8 mouse cellular contexts compared by ENCODE assay signal in genomic region chr2:164770279-164770678, GRCm38 (mm10). TPM values are rescaled to one million over a fixed set of nuclear protein-coding genes. Genes with fewer than 3 reads are reported as not detected.
DNase-seq lines count a peak whose midpoint lies in the region; ATAC-seq and TF ChIP-seq lines count a peak whose summit lies in the region.

No protein-coding gene starts in this region.

- peak overlapping the region; percentile 75 for H3K4me2 ChIP-seq in kidney, embryonic 16.5 days (replicated peaks; ENCODE audit: low read depth, low read length)
- peak overlapping the region; percentile 82 for H3K4me2 ChIP-seq in embryonic facial prominence, embryonic 11.5 days (ENCODE audit: low read depth, low read length)
- H3K4me2 ChIP-seq in intestine, postnatal 0 days (replicated peaks; ENCODE audit: low read depth) = peak overlapping the region; percentile 94
- peak overlapping the region; percentile 97 for H3K4me2 ChIP-seq in neural tube, embryonic 13.5 days

- peak overlapping the region; percentile 87 for H3K9ac ChIP-seq in kidney, embryonic 16.5 days (replicated peaks; ENCODE audit: low read length)
- peak overlapping the region; percentile 90 for H3K9ac ChIP-seq in embryonic facial prominence, embryonic 11.5 days (replicated peaks; ENCODE audit: low read length)
- H3K9ac ChIP-seq in intestine, postnatal 0 days (ENCODE audit: low read depth, low read length) = peak overlapping the region; percentile 75
- peak overlapping the region; percentile 70 for H3K9ac ChIP-seq in neural tube, embryonic 13.5 days

- H3K36me3 ChIP-seq in kidney, embryonic 16.5 days (ENCODE audit: insufficient read depth, low read length) = peaks cover 39% of the 10 kb centered on the region
- H3K36me3 ChIP-seq in embryonic facial prominence, embryonic 11.5 days (replicated peaks; ENCODE audit: control insufficient read depth, insufficient read depth, low read depth, low read length) = no peaks in the 10 kb centered on the region; the same call in none of the 2 replicates
- peaks cover 39% of the 10 kb centered on the region for H3K36me3 ChIP-seq in intestine, postnatal 0 days (ENCODE audit: control insufficient read depth, insufficient read depth)
- peaks cover 32% of the 10 kb centered on the region for H3K36me3 ChIP-seq in neural tube, embryonic 13.5 days

- no peaks in the 10 kb centered on the region for H3K27me3 ChIP-seq in kidney, embryonic 16.5 days (ENCODE audit: insufficient read depth, low read length)
- H3K27me3 ChIP-seq in embryonic facial prominence, embryonic 11.5 days (ENCODE audit: control insufficient read depth, insufficient read depth, low read length) = no peaks in the 10 kb centered on the region
- no peaks in the 10 kb centered on the region for H3K27me3 ChIP-seq in intestine, postnatal 0 days (replicated peaks; ENCODE audit: control insufficient read depth, insufficient read depth, low read length)
- H3K27me3 ChIP-seq in neural tube, embryonic 13.5 days = no peaks in the 10 kb centered on the region

- ATAC-seq in kidney, embryonic 16.5 days (ENCODE audit: low FRiP score, low TSS enrichment) = no peak
- ATAC-seq in embryonic facial prominence, embryonic 11.5 days (replicated peaks; ENCODE audit: insufficient number of reproducible peaks, low FRiP score, low TSS enrichment, low read depth) = no peak
- ATAC-seq in intestine, postnatal 0 days = peak; percentile 63
- peak; percentile 3; the same call in 1 of the 2 replicates for ATAC-seq in neural tube, embryonic 13.5 days (ENCODE audit: low read depth)

- H3K4me3 ChIP-seq in kidney, embryonic 16.5 days (ENCODE audit: low read length) = peak overlapping the region; percentile 86
- peak overlapping the region; percentile 99 for H3K4me3 ChIP-seq in embryonic facial prominence, embryonic 11.5 days (ENCODE audit: low read depth, low read length)
- peak overlapping the region; percentile 76 for H3K4me3 ChIP-seq in intestine, postnatal 0 days (ENCODE audit: low read depth, low read length)
- H3K4me3 ChIP-seq in neural tube, embryonic 13.5 days = peak overlapping the region; percentile 67

- peaks cover 25% of the 10 kb centered on the region for H3K4me1 ChIP-seq in kidney, embryonic 16.5 days (ENCODE audit: insufficient read depth, low read length)
- peaks cover 4% of the 10 kb centered on the region; the same call in 1 of the 2 replicates for H3K4me1 ChIP-seq in embryonic facial prominence, embryonic 11.5 days (ENCODE audit: control insufficient read depth, insufficient read depth, low read length)
- peaks cover 10% of the 10 kb centered on the region; the same call in 1 of the 2 replicates for H3K4me1 ChIP-seq in intestine, postnatal 0 days (replicated peaks; ENCODE audit: control insufficient read depth, insufficient read depth, low read length)
- peaks cover 26% of the 10 kb centered on the region for H3K4me1 ChIP-seq in neural tube, embryonic 13.5 days (replicated peaks)

- 1% methylated on average over 15 of the region's 15 CpGs for WGBS in kidney, embryonic 16.5 days
- 4% methylated on average over 15 of the region's 15 CpGs for WGBS in embryonic facial prominence, embryonic 11.5 days
- 2% methylated on average over 15 of the region's 15 CpGs for WGBS in intestine, postnatal 0 days
- WGBS in neural tube, embryonic 13.5 days = 4% methylated on average over 15 of the region's 15 CpGs

- H3K27ac ChIP-seq in kidney, embryonic 16.5 days (ENCODE audit: low read length) = peak overlapping the region; percentile 71; the same call in 1 of the 2 replicates
- H3K27ac ChIP-seq in embryonic facial prominence, embryonic 11.5 days (replicated peaks; ENCODE audit: low read depth, low read length) = peak overlapping the region; percentile 70; the same call in 1 of the 2 replicates
- H3K27ac ChIP-seq in intestine, postnatal 0 days (ENCODE audit: low read depth, low read length) = peak overlapping the region; percentile 43
- no peak overlapping the region for H3K27ac ChIP-seq in neural tube, embryonic 13.5 days (replicated peaks)

- H3K9me3 ChIP-seq in kidney, embryonic 16.5 days (ENCODE audit: low read length) = no peaks in the 10 kb centered on the region
- H3K9me3 ChIP-seq in embryonic facial prominence, embryonic 11.5 days (replicated peaks; ENCODE audit: control insufficient read depth, low read length) = no peaks in the 10 kb centered on the region
- no peaks in the 10 kb centered on the region for H3K9me3 ChIP-seq in intestine, postnatal 0 days (ENCODE audit: control insufficient read depth)
- H3K9me3 ChIP-seq in neural tube, embryonic 13.5 days = no peaks in the 10 kb centered on the region

- TF ChIP-seq CTCF in intestine, postnatal 0 days (IDR thresholded peaks at IDR 0.05; ENCODE audit: low read depth) = no peak

- no peak for DNase-seq in kidney, adult 11 months
- DNase-seq in embryonic facial prominence, embryonic 11.5 days (ENCODE audit: low spot score) = peak; percentile 28
- no peak for DNase-seq in spleen, adult 12 weeks (ENCODE audit: low spot score)
- DNase-seq in right cerebral cortex, postnatal 25 days = no peak
- no peak for DNase-seq in layer of hippocampus, postnatal 10 days (ENCODE audit: low spot score in 2 of 2)

RNA-seq across cellular contexts. Expression of gene Ube2c, which starts 0.6 kb away (rescaled TPM):
- polyA plus RNA-seq in kidney, embryonic 16.5 days (2015; fragmentation: Nextera tagmentation; extraction: Ambion mirVana) = 449 and 509 TPM in 2 replicates
- 534 and 547 TPM in 2 replicates for polyA plus RNA-seq in embryonic facial prominence, embryonic 11.5 days (2014; fragmentation: Nextera tagmentation; extraction: Ambion mirVana)
- 118 and 121 TPM in 2 replicates for polyA plus RNA-seq in intestine, postnatal 0 days (2015; fragmentation: Nextera tagmentation; extraction: Ambion mirVana)
- 80.8 and 108 TPM in 2 replicates for polyA plus RNA-seq in neural tube, embryonic 13.5 days (2015; fragmentation: Nextera tagmentation; extraction: Ambion mirVana)
- 1 to 10 TPM; 6.9 to 8.3 TPM for total RNA-seq in layer of hippocampus, postnatal 10 days (2021)

RNA-seq across cellular contexts. Expression of gene Tnnc2, which starts 9.5 kb away (rescaled TPM):
- polyA plus RNA-seq in kidney, embryonic 16.5 days (2015; fragmentation: Nextera tagmentation; extraction: Ambion mirVana) = 21.0 and 22.3 TPM in 2 replicates
- 4.3 and 11.2 TPM in 2 replicates for polyA plus RNA-seq in embryonic facial prominence, embryonic 11.5 days (2014; fragmentation: Nextera tagmentation; extraction: Ambion mirVana)
- polyA plus RNA-seq in intestine, postnatal 0 days (2015; fragmentation: Nextera tagmentation; extraction: Ambion mirVana) = 0.51 and 0.73 TPM in 2 replicates
- 9.3 and 25.7 TPM in 2 replicates for polyA plus RNA-seq in neural tube, embryonic 13.5 days (2015; fragmentation: Nextera tagmentation; extraction: Ambion mirVana)
- not detected for total RNA-seq in layer of hippocampus, postnatal 10 days (2021)

RNA-seq across cellular contexts. Expression of gene Snx21, which starts 15.3 kb away (rescaled TPM):
- 22.7 and 25.2 TPM in 2 replicates for polyA plus RNA-seq in kidney, embryonic 16.5 days (2015; fragmentation: Nextera tagmentation; extraction: Ambion mirVana)
- 9.9 and 10.5 TPM in 2 replicates for polyA plus RNA-seq in embryonic facial prominence, embryonic 11.5 days (2014; fragmentation: Nextera tagmentation; extraction: Ambion mirVana)
- 12.5 and 13.0 TPM in 2 replicates for polyA plus RNA-seq in intestine, postnatal 0 days (2015; fragmentation: Nextera tagmentation; extraction: Ambion mirVana)
- 17.1 and 22.9 TPM in 2 replicates for polyA plus RNA-seq in neural tube, embryonic 13.5 days (2015; fragmentation: Nextera tagmentation; extraction: Ambion mirVana)
- 10 to 100 TPM; 41.3 to 43.6 TPM for total RNA-seq in layer of hippocampus, postnatal 10 days (2021)

RNA-seq across cellular contexts. Expression of gene Dnttip1, which starts 24.5 kb away (rescaled TPM):
- polyA plus RNA-seq in kidney, embryonic 16.5 days (2015; fragmentation: Nextera tagmentation; extraction: Ambion mirVana) = 73.3 and 74.2 TPM in 2 replicates
- 82.0 and 83.1 TPM in 2 replicates for polyA plus RNA-seq in embryonic facial prominence, embryonic 11.5 days (2014; fragmentation: Nextera tagmentation; extraction: Ambion mirVana)
- polyA plus RNA-seq in intestine, postnatal 0 days (2015; fragmentation: Nextera tagmentation; extraction: Ambion mirVana) = 39.4 and 43.3 TPM in 2 replicates
- polyA plus RNA-seq in neural tube, embryonic 13.5 days (2015; fragmentation: Nextera tagmentation; extraction: Ambion mirVana) = 67.1 and 71.4 TPM in 2 replicates
- total RNA-seq in layer of hippocampus, postnatal 10 days (2021) = 10 to 100 TPM; 41.9 to 46.0 TPM

RNA-seq across cellular contexts. Expression of gene Wfdc3, which starts 24.5 kb away (rescaled TPM):
- 1.1 and 1.2 TPM in 2 replicates for polyA plus RNA-seq in kidney, embryonic 16.5 days (2015; fragmentation: Nextera tagmentation; extraction: Ambion mirVana)
- polyA plus RNA-seq in embryonic facial prominence, embryonic 11.5 days (2014; fragmentation: Nextera tagmentation; extraction: Ambion mirVana) = 0.38 and 0.46 TPM in 2 replicates
- 0.85 and 0.95 TPM in 2 replicates for polyA plus RNA-seq in intestine, postnatal 0 days (2015; fragmentation: Nextera tagmentation; extraction: Ambion mirVana)
- 1.0 and 1.2 TPM in 2 replicates for polyA plus RNA-seq in neural tube, embryonic 13.5 days (2015; fragmentation: Nextera tagmentation; extraction: Ambion mirVana)
- 1 to 10 TPM in 1 of 2 experiments, under 1 TPM in 1; 0.87 to 1.4 TPM for total RNA-seq in layer of hippocampus, postnatal 10 days (2021)

Comparison
In these comparisons a context has a peak if more than half of its experiments do, and no peak if none do; other contexts are left out.
1. ATAC-seq: peak in intestine, postnatal 0 days (single experiment) and neural tube, embryonic 13.5 days (single experiment); none in kidney, embryonic 16.5 days (single experiment) and embryonic facial prominence, embryonic 11.5 days (single experiment).
2. Peak in every context shown above with its lines, with median percentiles within 50 percentile points of each other: H3K4me2 ChIP-seq, H3K4me3 ChIP-seq and H3K9ac ChIP-seq.